Mouse (Mus musculus): ENCODE results near the gene Cd27.

The Cd27 gene

DNA sequence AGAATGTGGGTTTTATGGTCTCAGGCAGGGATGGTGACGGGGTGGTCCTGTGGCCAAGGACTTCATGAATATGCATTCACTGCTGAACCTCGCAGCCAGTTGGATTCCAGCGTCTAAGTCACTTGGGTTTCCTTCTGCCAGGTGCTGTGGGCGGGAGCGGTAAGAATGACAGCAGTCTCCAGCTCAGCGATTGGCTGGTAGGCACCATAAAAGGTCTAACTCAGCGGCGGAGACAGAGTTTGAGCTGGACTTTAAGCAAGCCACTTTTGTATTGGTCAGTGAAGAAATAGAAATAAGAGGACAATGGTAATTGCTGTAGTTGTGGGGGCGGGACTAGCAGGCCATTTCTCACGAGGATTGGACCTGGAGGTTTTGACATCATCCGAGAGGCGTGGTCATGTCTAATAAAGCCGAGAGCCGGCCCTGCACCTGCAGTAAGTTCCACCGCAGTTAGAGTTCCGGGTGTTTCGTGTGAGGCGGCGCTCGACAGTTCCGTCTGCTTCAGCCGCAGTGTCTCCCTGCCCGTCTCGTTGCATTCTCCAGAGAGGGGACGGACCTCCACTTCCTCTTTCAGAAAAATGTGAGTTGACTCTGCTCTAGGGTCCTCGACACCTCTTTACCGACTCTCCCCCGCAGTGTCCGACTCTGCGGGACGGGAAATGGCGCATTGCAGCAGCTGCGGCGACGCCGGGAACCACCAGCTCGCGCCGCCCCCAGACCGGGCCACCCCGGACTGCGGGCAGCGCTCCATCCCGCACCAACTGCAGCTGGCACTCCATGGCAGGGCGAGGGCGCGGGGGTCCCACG is 21.5 kb downstream of the Cd27 start, which contains the start of gene Vamp1:
Vamp1 (plus strand) TSS at position 404 of the 807 bp plus-strand sequence.
- in situ Hi-C loops (cut with MboI, MseI), result no loop called here

DNA sequence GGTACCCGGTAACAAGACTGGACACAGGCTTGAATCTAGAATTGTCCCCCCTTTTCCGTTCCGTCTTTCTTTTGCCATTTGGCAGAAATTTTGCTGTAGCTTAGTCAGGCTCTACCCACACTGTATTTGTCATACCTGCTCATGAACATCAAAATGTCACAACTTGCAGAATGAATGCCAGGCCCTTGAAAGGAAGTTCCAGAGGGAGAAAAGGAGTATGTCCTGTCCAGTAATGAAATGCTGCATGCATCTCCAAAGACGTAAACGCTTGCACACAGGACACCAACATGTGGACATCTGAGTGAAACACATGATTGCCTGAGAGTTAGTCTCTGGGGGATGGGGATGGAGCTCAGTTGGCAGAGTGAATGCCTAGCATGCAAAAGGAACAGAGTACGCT is 23.1 kb downstream of the Cd27 start:
- in situ Hi-C loops (cut with MboI, MseI), result no loop called here

DNA sequence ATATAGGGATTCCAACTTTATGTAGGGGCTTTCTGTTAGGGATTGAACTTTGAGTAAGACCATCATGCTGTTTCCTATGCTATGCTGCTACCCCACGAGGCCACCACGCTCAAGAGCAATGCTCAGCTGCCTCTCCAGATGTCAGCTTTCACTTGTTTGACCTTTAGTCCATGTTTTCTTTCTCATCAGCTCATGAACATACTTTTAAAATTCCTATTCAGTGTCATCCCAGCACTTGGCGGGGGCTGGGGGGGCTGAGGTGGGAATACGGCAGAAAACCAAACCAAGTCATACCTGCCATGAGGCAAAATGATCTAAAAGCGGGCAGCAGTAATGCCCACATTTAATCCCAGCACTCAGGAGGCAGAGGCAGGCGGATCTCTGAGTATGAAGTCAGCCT is 23.7 kb downstream of the Cd27 start:
- in situ Hi-C loops (cut with MboI, MseI), result no loop called here

DNA sequence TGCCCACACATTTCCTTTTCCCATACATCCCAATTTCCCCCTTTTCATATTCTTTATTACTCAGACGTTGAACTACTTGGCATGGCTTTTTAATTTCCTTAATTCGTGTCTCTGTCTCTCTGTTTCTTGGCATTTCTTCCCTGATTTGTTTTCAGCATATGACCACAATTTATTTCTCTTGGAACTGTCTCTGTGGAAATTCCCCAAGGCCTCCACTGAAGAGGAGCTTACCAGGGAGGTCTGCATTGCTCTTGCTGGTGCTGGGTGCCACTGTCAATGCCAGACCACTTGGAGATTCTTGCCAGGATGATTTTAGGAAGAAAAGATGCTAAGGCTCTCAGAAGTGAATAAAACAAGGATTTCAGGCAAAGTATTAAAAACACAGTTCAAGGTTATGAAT is 24.2 kb downstream of the Cd27 start:
- in situ Hi-C loops (cut with MboI, MseI), result no loop called here

DNA sequence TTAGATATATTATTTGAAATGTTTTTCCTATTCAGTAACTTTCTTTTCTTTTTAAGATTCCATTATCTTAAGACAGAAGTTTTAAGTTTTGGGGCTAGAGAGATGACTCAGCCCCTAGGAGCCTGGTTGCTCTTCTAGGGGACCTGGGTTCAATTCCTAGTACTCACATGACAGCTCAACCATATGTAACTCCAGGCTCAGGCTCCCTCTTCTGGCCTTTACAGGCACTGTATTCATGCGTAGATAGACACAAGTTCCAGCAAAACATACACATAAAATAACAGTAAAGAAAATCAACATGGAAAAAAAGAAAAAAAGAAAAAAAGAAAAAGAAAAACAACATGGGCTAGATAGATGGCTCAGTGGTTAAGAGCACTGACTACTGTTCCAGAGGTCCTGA is 26.4 kb downstream of the Cd27 start:
- in situ Hi-C loops (cut with MboI, MseI), result no loop called here

DNA sequence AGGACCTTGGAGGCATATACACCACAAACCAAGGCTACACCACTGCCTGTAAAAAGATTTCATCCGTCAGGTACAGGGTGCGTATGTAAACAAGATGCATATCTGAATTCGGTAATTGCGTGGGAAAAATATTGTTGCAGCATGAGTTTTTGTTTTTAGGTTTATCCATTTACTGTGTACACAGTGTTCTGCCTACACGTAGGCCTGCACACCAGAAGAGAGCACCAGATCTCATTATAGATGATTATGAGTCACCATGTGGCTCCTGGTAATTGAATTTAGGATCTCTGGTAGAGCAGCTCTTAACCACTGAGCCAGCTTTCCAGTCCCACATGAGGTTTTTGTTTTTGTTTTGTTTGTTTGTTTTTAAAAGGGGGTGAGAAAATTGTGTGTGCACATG is 39.6 kb downstream of the Cd27 start:
- in situ Hi-C loops (cut with MboI, MseI), result no loop called here

DNA sequence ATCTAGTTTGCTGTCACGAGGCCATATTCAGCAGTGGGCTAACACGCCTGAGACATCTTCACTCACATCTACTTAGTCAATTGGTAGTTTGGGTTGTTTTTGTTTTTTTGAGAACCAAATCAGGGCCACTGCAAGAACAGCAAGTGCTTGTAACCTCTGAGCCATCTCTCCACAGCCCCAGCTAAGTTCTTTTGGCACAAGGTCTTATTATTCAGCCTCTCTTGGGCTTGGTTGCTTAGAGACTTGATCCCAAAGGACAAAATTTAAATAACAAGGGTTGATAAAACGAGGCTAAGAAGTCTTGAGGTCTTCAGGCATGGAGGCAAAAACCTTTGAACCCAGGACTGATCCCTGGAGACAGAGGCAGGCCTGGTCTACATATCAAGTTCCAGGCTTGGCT is 40.5 kb downstream of the Cd27 start:
- in situ Hi-C loops (cut with MboI, MseI), result no loop called here

DNA sequence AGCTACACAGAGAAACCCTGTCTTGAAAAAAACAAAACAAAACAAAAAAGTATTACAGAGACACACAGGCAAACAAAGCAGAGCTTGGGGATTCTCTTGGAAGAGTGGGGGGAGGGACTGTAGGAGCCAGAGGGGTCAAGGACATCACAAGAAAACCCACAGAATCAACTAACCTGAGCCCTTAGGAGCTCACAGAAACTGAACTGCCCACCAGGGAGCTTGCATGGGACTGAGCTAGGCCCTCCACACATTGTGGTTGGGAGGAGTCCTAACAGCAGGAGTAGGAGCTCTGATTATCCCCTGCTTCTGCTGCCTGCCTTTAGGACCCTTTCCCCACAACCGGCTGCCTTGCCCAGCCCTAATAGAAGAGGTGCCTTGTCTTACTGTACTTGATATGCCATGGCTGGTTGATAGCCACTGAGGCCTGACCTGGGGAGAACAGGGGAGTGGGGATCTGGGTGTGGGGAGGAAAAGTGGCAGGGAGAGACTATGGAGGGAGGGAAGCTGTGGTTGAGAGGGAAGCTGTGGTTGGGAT is 41.2 kb downstream of the Cd27 start:
- in situ Hi-C loops (cut with MboI, MseI), result no loop called here

DNA sequence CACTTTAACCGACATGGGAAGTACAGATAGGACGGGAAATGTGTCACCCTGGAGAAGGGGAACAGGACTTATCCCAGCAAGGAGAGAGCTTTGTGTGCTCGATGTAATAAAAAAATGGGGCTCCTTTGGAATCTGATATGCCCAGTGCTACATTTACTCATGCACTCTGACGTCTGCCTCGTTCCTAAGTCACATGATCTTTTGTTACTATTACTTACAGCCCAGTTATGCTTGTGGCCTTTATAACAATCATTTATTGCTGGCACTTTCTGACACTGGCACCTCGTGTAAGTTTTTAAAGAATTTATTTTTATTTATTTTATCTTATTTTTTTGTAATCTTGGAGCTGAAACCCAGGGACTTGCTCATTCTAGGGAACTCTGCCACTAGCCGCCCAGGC is 43.4 kb downstream of the Cd27 start:
- in situ Hi-C loops (cut with MboI, MseI), result no loop called here

DNA sequence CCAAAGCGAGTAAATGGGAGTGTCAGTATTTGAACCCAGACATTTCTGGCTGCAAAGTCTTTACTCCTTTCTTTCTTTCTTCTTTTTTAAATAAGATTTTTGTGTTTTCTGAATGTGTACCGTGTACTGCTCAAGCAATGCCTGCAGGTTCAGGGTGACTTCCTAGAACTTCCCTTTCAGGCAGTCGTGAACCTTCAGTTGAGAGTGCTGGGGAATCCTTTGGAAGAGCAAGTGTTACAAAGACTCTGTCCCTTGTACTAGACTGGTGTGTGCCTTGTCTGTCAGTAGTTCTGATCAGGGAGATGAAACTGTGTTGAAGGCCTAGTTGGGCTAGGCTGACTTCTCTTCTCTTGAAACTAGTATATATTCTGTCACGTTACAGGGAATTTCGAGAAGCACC is 44.0 kb downstream of the Cd27 start:
- in situ Hi-C loops (cut with MboI, MseI), result no loop called here

DNA sequence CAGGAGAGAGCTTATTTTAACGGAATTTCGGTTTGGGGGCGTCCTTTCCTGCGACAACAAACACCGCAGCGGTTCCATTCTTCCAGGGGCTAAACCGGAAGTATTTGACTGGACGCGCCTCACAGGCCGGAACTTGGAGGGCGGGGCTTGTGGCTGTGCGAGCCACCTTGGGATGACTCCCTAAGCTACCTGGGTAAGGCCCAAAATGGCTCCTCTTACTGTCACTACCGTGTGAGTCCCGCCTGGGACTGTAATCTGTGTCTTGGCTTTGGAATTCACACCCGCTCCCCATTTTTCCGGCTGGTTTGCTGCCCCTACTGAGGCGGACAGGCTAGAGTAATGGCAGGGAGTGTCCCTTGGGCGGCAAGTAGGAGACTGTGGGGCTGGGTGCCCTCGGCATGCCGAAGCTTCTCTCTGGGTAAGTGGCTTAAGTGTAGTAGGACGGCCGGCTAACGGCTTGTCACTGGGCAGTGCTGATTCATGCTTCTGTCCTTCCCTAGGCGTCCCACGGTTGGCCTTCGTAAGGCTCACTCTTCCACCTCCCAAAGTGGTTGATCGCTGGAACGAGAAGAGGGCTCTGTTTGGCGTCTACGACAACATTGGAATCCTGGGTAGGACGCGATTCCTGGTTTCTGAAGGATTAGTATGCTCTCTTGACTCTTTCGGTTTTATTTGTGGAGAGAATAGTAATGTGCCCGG is 44.6 kb downstream of the Cd27 start:
- in situ Hi-C loops (cut with MboI, MseI), result no loop called here

DNA sequence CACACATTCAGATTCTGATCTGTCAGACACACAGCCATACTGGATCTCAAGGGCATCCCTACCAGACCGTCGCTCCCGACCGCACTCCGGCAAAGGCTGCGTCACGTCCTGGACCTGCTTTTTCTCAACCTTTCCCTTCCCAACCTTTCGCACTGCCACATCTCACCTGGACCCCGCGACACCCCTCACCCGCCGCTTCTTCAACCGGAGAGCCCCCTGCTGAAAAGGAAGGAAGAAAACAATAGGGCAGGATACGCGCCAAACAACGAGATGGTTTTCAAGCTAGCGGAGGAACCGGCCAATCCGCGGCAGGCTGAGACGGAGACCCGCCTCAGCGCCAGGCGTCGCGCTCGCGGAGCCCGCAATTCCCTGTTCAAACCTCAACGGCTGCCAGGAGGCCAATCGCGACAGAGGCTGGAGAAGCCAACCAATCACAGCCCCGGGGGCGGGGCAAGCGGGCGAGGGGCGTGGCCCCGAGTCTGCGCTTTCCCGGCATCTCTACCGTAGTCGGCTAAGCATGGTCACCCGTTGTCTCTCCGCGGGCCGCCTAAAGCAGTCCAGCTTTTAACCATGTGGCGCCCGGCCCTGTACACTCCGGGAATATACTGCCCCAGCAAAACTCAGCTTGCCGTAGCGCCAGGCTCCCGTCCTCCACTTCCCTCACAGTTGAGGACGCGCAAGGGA is 45.3 kb downstream of the Cd27 start, which contains the start of the genes Ncapd2 and Mrpl51:
Ncapd2 (minus strand) TSS at position 370 of the 684 bp plus-strand sequence.
Mrpl51 (plus strand) TSS at position 470 of the 684 bp plus-strand sequence.
- in situ Hi-C loops (cut with MboI, MseI), result no loop called here

DNA sequence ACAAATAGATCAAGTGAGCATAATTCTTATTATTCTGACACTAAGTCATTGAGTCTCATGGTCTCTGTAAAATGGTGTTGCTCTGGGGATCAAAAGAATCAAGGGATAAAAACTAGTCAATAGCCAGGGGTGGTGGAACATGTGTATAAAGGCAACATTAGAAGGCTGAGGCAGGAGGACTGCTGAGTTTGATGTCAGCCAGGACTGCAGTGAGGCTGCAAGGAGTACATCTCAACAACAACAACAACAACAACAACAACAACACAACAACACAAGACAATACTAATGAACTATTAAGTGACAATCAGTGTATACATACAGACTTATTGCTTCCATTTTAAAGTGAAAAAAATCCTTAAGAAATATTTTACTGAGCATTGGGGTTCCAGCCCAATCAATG is 46.0 kb downstream of the Cd27 start:
- in situ Hi-C loops (cut with MboI, MseI), result no loop called here

DNA sequence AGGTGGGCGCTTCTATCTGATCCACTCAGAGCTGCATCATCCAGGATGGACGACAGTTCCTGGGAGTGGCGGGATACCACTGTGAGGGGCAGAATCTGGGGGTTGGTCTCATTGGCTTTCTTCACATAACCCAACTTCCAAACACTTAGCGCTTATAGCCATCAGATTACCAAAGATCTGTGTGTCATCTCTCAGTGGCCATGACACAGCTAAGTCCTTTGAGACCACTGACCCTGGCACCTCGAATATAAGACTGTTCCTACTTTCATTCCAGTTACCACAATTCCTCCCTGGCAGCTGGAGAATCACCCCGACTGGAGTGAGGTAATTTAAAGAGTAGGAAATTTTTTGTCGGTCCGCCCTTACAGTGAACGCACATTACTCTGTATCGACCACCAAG is 50.6 kb downstream of the Cd27 start:
- in situ Hi-C loops (cut with MboI, MseI), result no loop called here

All from regulatory T cell (primary cell).